Mouse (Mus musculus): ENCODE data around the gene Tex264.
"Not testable (repeated sequence)": the region's sequence is repeated elsewhere in the genome, so short reads cannot be mapped to it uniquely, and the experiment has no call there.

Gene Tex264

DNA sequence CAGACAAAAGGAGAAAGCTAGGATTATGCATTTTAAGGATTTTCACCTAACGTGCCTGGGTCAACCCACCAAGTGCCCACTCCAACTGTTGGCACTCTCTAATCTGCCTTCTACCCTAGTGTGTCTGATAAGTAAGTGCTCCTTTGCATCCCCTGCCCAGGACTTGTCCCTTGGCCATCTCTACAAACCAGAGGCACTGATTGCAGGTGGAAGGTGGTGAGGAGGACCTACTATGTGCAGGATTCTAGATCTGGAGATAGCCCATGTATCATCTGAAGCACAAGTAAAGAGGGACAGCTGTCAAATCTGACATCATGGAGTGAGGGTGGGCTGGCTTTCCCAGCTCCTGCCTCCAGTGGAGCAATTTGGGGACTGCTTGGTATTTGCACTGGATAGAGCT is 25.8 kb downstream of the Tex264 start:
- no peak for DNase-seq

DNA sequence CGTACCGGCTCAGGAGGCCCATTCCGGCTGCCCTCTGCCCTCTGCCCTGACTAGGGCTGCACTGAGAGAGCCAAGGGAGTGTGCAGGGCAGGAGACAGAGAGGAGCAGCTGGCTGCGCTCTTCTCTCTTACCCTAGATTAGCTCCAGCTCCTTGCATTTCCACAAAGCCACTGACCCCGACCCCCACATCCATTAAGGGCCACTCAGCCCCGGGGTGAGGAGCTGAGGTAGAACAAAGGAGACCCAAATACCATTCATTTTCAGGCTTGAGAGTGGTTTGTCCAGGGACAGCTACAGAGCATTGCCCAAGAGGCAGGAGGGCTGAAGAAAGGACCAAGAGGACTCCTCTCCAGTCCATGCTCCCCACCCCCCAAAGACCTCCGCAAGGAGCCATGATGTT is 26.3 kb downstream of the Tex264 start:
- DNase-seq, result no peak

DNA sequence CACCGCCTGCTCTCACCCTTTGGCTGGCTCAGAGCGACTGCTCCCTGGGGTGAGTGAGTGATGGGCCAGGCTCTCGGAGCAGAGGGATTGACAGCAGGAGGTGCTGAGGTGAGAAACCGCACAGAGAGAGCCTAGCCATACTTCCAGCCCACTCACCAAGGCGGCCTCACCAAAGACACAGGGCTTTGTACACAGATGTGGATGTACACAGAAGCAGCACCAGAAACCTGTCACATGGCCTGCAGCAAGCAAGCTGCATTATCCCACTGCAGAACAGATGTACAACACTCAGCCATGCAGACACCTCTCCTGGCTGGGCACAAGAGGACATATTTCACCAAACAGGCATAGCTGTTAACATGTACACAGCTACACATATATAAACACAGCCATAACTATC is 28.1 kb downstream of the Tex264 start:
- no peak for DNase-seq

DNA sequence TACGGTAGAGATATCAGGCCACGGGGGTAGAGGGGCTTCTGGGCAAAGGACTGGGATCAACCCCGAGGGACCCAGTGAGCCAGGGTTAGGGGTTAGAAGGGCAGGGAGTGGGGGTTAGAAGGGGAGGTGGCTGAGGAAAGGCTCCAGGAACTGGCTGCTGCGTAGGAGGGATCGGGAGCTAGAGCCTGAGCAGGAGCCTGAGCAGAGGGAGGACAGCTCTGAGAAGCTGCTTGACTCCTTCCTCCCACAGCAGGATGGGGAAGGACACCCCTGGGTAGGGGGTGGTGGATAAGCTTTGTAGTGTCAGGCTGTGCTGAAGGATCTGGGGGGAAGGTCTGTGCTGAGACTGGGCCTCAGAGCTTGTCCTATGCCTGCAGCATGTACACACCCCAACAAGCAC is 28.9 kb downstream of the Tex264 start:
- no peak for DNase-seq

DNA sequence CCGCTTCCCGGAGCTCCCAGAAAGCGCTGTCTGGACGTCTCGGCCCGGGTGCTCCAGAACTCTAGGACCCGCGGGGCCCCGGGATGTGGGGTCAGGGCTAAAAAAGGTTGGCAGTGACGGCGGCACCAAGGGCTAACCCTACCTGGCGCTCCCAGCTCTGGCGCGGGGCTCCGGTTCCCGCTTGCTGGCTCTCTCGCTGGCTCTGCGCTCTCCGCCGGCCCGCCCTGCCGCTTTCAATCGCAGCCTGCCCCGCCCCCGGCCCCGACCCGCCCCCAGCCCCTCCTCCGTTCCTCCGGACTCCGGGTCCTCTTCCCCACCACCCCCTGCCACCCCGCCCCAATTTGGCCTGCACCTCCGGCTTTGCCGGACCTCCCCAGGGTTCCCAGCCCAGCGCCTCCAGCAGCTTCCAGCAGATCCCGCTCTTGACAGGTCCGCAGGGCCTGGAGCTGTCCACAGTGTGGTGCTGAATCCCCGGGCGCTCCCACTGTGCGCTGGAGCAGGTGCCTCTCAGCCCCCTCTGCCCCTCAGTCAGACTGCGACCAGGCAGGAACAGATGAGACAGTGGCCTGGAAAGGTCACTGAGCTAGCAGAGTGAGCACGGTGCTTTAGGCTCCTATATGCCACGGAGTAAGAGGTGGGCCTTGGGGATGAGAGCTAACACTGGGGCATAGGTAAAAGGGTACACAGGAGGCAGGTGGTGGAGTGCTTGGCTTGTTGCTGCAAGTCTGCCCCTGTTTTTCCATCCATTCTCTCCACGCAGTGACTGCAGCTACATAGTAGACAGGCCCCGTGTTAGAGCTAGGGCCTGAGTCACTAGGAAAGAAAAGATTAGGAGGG is 29.6 kb downstream of the Tex264 start, which contains the start of gene Grm2:
Grm2 (minus strand) TSS at position 199 of the 837 bp plus-strand sequence.
- no peak for DNase-seq

DNA sequence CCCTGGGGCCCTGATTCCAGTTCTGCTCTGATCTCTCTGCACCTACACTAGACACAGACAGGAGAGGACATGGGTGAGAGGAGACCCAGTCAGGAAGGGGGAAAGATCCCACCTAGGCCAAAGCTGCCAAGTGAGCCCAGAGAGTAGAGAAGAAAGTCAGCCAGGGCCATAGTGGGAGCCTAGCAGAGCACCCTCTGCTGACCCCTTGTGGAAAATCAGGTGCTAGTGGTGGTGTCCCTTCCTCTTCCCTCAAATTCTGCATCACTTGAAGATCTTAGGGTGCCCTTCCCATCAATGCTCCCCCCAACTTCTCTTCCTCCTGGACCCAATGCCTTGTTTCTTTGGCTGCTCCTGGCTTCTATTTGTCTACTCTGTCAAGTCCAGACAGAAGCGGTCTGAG is 33.0 kb downstream of the Tex264 start:
- DNase-seq, result no peak

DNA sequence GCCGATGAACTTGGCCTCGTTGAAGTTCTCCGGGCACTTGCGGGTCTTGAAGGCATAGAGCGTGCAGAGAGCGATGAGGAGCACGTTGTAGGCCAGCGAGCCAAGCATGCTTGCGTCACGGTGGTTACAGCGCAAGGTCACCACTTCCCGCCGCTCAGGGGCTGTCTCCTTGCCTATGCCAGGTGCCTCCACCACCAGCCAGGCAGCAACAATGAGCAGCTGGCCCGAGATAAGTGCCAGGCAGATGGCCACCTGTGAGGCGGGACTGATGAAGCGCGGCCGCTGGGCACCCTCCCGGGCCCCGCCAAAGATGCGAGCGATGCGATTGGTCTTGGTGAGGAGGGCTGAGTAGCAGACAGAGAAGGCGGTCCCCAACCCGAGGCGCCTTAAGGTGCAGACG is 38.5 kb downstream of the Tex264 start:
- no peak for DNase-seq

DNA sequence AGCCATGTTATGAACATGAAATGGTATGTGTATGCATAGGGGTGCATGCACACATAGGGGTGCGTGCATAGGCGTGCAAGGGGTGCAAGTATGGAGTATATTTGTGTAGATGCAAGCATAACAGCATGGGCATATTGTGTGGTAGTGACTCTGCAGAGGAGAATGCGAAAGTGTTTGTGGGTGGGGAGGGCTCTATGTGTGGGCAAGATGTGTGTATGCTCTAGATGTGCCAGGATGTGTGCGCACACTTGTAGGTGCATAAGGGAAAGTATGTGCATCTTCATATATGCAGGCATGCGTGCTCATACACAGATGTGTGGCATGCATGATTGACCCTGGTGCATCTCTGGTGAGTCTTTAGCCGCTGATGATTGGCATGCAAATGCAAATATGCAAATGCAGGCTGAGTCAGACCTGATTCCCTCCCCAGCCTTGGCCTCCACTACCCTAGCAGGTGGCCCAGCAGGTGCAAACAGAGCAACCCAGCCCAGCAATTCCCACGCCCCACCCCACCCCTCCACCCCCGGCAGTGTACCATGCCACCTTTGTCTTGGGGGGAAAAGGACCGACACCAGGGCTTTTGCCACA is 39.9 kb downstream of the Tex264 start:
- no peak for DNase-seq

DNA sequence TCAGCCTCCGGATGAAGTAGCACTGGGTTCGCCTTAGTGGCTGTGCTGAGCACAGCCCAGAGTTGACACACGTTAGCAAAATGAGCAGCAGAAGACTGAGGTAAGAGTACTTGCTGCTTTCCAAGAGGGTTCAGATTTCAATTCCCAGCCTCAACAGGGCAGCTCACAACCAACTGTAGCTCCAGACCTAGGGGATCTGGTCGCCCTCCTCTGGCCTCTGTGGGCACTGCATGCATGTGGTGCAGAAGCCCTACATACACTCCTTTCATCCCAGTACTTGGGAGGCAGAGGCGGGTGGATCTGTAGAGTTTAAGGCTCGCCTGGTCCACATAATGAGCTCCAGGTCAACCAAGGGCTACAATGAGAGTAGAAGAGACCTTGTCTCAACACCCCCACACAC is 41.9 kb downstream of the Tex264 start:
- DNase-seq, result no peak

DNA sequence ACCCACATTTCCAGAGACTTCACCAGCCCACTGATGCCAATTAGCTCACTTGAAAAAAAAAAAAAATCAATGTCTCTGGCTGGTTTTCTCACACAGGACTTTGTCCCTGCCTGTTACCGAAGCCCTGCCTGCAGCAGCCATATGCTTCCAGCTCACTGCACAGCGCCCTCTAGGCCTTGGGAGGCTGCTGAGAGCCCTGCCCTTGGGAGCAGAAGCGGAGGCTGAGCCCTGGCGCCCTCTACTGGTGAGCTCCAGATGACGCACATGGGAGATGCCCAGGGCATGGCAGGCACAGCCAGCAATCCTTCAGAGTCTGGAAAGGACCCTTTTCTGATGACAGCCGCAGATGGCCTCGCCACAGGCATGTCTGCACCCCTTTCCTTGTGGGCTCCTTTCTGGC is 42.6 kb downstream of the Tex264 start:
- DNase-seq, result peak; percentile 61

DNA sequence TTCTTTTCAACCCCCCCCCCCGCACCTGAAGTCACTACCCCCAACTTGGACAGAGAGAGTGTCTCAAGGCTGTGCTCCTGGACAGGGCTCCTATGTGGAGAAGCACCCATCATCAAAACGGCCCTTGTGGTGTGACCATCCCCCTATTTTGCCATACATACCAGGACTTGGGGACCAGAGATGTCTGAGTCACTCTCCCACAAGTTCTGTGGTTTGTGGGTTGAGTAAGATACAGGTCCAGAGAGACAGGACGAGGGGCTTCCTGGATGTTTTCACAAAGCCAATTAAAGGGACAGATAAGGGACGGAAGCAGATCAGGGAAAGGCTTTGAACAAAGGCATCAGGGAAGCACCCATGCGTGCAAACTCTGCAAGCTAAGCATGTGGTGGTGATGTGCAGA is 44.4 kb downstream of the Tex264 start:
- no peak for DNase-seq

DNA sequence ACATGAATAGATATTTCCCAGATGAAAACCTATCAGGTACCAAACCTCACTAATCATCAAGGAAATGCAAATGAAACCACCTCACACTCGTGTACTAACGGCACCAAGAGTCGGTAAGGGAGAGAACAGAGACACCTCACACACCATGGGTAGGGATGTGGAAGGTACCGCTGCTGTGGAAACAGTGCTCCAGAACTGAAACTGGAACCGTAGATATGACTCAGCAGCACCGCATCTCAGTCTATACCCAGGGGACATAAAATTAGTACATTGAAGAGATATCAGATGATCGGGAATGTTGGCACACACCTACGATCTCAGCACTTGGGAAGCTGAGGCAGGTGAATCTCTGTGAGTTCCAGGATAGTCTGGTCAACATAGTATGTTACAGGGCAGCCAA is 47.6 kb downstream of the Tex264 start:
- no peak for DNase-seq

DNA sequence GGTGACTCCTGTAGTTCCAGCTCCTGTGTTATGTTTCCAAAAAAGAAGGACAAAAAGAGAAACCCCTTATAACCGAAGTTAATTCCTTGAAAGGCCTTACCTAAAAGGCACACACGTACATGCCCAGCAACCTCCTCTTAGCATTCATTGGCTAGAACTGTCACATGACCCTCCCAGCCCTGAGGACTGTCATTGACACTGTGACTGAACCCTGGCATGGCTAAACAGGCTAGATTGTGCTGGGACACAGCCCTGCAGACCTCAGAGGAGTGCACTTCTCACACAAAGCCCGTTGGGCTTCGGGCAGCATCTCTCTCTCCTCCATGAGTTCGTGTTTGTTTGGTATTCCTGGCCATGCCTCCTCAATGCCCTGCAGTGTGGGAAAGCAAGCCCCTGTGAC is 53.5 kb downstream of the Tex264 start:
- no peak for DNase-seq

DNA sequence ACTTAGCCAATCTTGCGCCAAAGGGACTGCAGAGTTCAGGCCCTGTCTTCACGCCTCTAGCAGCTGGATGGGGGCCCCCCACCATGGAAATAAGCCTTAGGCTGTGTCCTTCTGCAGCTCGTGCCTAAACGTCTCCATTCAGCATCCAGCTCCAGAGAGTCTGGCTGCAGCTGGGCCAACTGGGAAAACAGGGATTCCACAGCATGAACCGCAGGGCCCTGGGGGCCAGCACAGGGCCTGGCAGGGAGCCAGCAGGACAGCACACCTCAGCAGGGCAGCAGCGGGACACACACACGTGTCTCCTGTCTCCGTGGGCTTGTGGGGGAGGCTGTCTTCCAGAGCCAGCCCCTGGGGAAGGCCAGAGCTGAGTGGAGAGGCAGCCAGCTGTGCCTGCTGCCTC is 57.9 kb downstream of the Tex264 start:
- DNase-seq, result not testable (repeated sequence)

DNA sequence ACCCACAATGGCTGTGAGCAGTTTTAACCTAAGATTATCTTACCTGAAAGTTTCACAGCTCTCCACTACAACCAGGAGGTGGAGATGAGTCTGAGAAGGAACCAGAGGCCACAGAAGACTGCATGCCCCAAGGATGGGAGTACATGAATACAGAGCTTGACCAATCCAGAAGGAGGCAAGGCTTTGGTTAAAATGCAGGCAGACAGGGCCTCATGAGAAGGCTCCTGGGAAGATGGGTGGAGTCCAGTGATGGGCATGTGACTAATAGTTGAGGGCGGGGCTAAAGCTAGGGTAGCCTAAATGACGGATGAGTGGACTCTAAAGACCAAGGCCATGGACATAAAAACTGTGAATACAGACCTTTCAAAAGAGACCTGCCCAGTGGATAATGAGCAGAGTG is 59.4 kb downstream of the Tex264 start, which contains the start of gene Iqcf6:
Iqcf6 (plus strand) TSS at position 301 of the 400 bp plus-strand sequence.
- no peak for DNase-seq

DNA sequence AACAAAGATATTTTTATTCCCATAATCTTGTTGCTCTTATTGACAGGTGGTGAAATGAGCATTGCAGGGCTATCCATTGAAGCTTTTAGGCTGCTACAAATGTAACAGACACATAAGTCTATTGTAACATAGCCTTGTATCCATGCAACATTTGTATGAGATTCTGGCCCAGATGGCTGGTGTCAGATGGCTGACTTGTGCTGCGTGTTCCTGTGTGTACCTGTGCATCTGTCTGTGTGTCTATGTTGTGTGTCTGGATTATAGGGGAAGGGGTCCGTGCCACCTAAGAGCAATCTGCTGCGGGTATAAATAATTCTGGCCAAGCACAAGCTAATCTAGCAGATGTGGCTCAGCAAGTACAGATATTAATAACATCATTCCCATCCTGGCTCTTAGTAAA is 68.2 kb downstream of the Tex264 start:
- DNase-seq, result no peak

DNA sequence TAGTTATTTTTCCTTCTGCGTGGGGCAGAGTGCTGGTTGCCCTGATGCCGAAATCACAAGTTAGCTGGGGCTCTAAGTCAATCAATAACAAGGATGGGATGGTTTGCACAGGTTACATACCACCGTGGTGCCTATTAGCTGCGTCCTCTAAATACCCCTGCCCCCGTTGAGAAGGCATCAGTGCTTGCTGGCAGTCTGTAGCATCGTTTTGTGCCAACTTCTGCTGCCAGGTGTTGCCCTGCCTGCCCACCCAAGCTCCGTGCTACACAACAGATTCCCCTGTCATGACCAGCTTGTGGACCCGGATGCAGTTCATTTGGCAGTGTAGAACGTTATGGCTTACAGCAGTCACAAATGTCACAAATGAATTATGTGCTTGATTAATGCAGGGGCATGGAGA is 69.4 kb downstream of the Tex264 start:
- DNase-seq, result no peak

DNA sequence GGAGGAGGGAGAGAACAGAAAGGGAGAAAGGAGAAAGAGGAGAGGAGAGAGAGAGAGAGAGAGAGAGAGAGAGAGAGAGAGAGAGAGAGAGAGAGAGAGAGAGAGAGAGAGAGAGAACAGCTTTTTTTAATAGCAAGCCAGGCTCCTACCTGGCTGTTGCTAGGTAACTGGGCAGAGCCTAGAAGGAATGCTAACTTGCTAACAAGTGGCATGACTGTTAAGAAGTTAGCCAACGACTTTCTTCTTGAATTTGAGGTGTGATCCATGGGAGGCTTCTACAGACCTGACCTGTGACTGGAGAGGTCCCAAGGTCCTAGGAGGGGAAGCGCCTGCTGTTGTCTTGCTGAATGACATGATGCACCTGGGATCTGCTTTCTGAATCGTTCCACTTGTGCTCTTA is 71.1 kb downstream of the Tex264 start:
- no peak for DNase-seq

DNA sequence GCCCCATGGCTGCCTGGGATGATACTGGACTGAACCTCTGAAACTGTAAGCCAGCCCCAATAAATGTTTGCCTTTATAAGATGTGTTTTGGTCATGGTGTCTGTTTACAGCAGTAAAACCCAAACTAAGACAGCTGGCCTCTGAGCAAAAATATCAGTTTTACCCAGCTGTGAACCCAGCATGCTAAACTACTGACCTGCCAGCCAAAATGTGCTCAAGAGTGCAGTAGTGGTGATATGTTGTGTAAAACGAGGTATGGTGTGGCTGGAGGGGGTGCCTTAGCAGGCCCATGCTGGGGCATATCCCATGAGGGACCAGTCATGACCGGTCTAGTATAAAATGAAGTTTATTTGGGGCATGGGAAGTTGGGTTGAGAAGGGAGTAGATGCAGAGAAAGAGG is 71.8 kb downstream of the Tex264 start:
- no peak for DNase-seq

DNA sequence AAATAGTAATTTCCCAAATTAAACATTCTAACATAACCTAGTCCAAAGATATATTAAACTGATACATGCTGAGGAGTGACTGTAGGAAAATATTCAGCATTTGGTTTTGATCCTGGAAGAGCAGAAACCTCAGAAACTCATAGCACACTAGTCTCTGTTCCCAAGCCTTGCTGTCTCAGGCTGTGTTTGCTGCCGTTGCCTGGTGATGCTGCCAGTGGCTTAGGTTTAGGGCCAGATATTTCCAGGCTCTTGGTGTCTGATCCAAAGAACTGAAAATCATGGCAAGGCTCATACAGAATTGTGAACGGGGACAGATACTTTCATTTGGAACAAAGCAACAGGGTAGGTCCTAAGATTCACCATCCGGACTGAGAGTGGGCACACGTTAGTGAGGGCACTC is 75.0 kb downstream of the Tex264 start:
- DNase-seq, result no peak

Data from cerebellum, adult 9-10 months (tissue).